Comparison of ENCODE assay signal across 18 mouse cellular contexts in the genomic region with DNA sequence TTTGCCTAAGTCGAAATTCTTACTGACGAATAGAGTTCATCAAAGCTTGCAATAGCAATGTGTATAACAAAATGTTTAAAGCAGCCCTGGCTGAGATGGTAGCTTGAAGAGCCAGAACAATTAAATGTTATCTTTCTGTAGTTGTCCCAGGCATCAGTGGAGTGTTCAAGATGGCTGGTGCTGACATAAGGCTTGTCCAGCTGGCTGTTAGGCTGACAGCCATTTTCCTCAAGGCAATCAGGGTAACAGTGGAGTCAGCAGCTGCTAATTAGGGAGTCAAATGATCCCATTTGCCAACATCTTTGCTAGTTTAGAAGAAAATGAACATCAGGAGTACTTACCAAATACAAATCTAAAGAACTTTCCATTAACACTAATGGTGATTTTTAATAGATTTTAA.
A peak's percentile ranks its signal among the peaks of the same experiment; 100 is the strongest.
DNase-seq lines count a peak whose midpoint lies in the region; ATAC-seq and TF ChIP-seq lines count a peak whose summit lies in the region.
"Had no signal": no experiment of that assay in that cellular context is flagged by ENCODE, and none has a peak within 500 bp of the region (broad histone marks: within the 10 kb centered on the region; RNA-seq: fewer than 3 reads in every experiment).

No protein-coding gene starts in this region.

- TF ChIP-seq POLR2A in kidney, adult 2 months (IDR thresholded peaks at IDR 0.05; ENCODE audit: low read depth, low read length) = no peak

- H3K27me3 ChIP-seq in forebrain, embryonic 13.5 days = no peaks in the 10 kb centered on the region
- H3K27me3 ChIP-seq in forebrain, embryonic 10.5 days (ENCODE audit: poor library complexity, severe bottlenecking) = no peaks in the 10 kb centered on the region
- H3K27me3 ChIP-seq in kidney, adult 2 months (replicated peaks; ENCODE audit: control insufficient read depth, insufficient read depth, low read length) = no peaks in the 10 kb centered on the region
- H3K27me3 ChIP-seq: hindbrain, embryonic 15.5 days; limb, embryonic 13.5 days; midbrain, embryonic 12.5 days; Patski; stomach, embryonic 15.5 days had no signal

- H3K4me1 ChIP-seq in forebrain, embryonic 13.5 days = no peaks in the 10 kb centered on the region
- no peaks in the 10 kb centered on the region for H3K4me1 ChIP-seq in forebrain, embryonic 10.5 days
- H3K4me1 ChIP-seq in kidney, adult 2 months (ENCODE audit: control insufficient read depth, insufficient read depth, low read length) = no peaks in the 10 kb centered on the region
- H3K4me1 ChIP-seq: hindbrain, embryonic 15.5 days; limb, embryonic 13.5 days; midbrain, embryonic 12.5 days; stomach, embryonic 15.5 days had no signal

- no peak for TF ChIP-seq CTCF in kidney, adult 2 months (conservative IDR thresholded peaks at IDR 0.05; ENCODE audit: insufficient read depth, insufficient read length, low read depth, low read length)

- whole genome bisulfite sequencing in forebrain, embryonic 13.5 days = 83% methylated on average over 2 of the region's 2 CpGs
- 89% methylated on average over 2 of the region's 2 CpGs for WGBS in forebrain, embryonic 10.5 days
- WGBS in kidney, adult 2 months = 83% methylated on average over 2 of the region's 2 CpGs

- no peak overlapping the region for H3K27ac ChIP-seq in forebrain, embryonic 13.5 days
- no peak overlapping the region for H3K27ac ChIP-seq in forebrain, embryonic 10.5 days
- no peak overlapping the region for H3K27ac ChIP-seq in kidney, adult 2 months (ENCODE audit: insufficient read depth, low read depth, low read length)
- H3K27ac ChIP-seq: hindbrain, embryonic 15.5 days; limb, embryonic 13.5 days; liver, embryonic 14.5 days; midbrain, embryonic 12.5 days; stomach, embryonic 15.5 days had no signal

- H3K9me3 ChIP-seq in forebrain, embryonic 13.5 days (replicated peaks) = no peaks in the 10 kb centered on the region
- H3K9me3 ChIP-seq in forebrain, embryonic 10.5 days = no peaks in the 10 kb centered on the region
- H3K9me3 ChIP-seq: hindbrain, embryonic 15.5 days; limb, embryonic 13.5 days; midbrain, embryonic 12.5 days; stomach, embryonic 15.5 days had no signal

- H3K4me3 ChIP-seq in forebrain, embryonic 13.5 days = no peak overlapping the region
- no peak overlapping the region for H3K4me3 ChIP-seq in forebrain, embryonic 10.5 days
- H3K4me3 ChIP-seq in kidney, adult 2 months (ENCODE audit: insufficient read depth, low read depth, low read length) = no peak overlapping the region
- H3K4me3 ChIP-seq: hindbrain, embryonic 15.5 days; limb, embryonic 13.5 days; midbrain, embryonic 12.5 days; stomach, embryonic 15.5 days had no signal

- no peaks in the 10 kb centered on the region for H3K36me3 ChIP-seq in forebrain, embryonic 13.5 days (ENCODE audit: poor library complexity, severe bottlenecking)
- no peaks in the 10 kb centered on the region for H3K36me3 ChIP-seq in forebrain, embryonic 10.5 days (replicated peaks)
- H3K36me3 ChIP-seq in kidney, adult 2 months (ENCODE audit: control insufficient read depth, insufficient read depth, low read length) = no peaks in the 10 kb centered on the region
- H3K36me3 ChIP-seq: hindbrain, embryonic 15.5 days; limb, embryonic 13.5 days; midbrain, embryonic 12.5 days; stomach, embryonic 15.5 days had no signal

- DNase-seq in forebrain, embryonic 10.5 days (ENCODE audit: extremely low spot score, low spot score) = no peak
- peak; percentile 35 for DNase-seq in brain, adult 2 months (ENCODE audit: low read depth, low spot score)
- DNase-seq in brain, embryonic 18.5 days (ENCODE audit: low read depth, low spot score) = peak; percentile 30
- peak; percentile 18 to 37 for DNase-seq in layer of hippocampus, adult 8-10 months (ENCODE audit: low spot score in 2 of 2)
- DNase-seq in kidney, adult 2 months = no peak
- DNase-seq in yolk sac, embryonic 10.5 days (ENCODE audit: low spot score) = no peak
- DNase-seq: gastrocnemius, postnatal 10 days; kidney, adult 11 months; kidney, postnatal 14 days; right cerebral cortex, postnatal 14 days had no signal

- peak; percentile 86 for ATAC-seq in forebrain, embryonic 13.5 days
- ATAC-seq: activated CD4-positive, CD25-positive, alpha-beta regulatory T cell, adult 4 months; Patski had no signal

- H3K4me2 ChIP-seq in forebrain, embryonic 13.5 days = no peak overlapping the region
- H3K4me2 ChIP-seq: hindbrain, embryonic 15.5 days; limb, embryonic 13.5 days; midbrain, embryonic 12.5 days; stomach, embryonic 15.5 days had no signal

- H3K9ac ChIP-seq in forebrain, embryonic 13.5 days = no peak overlapping the region
- H3K9ac ChIP-seq: hindbrain, embryonic 15.5 days; limb, embryonic 13.5 days; liver, embryonic 14.5 days; midbrain, embryonic 12.5 days; stomach, embryonic 15.5 days had no signal

Comparison
In these comparisons a context has a peak if more than half of its experiments do, and no peak if none do; other contexts are left out.
1. DNase-seq: peak in brain, adult 2 months (single experiment), brain, embryonic 18.5 days (single experiment) and layer of hippocampus, adult 8-10 months (2 of 2); none in forebrain, embryonic 10.5 days (single experiment), kidney, adult 2 months (single experiment) and yolk sac, embryonic 10.5 days (single experiment).